Mouse (Mus musculus) lung, postnatal 25 days (tissue): ENCODE data around the gene Ap1m2.
A peak's percentile ranks its signal among the peaks of the same experiment; 100 is the strongest.
"Not testable (repeated sequence)": the region's sequence is repeated elsewhere in the genome, so short reads cannot be mapped to it uniquely, and the experiment has no call there.

Source experiments
- DNase-seq: peaks from one replicate; pipeline ENCODE4 v3.0.0; 2022; ENCODE audit warnings: low spot score

The Ap1m2 gene

GRCm38 (mm10) chr9:21288404-21289336 is 23.5 kb downstream of the Ap1m2 start:
- no peak for DNase-seq

- peak; percentile 99 for DNase-seq
These were observed 24.4 kb downstream of the Ap1m2 start, which contains the start of gene Kri1 for GRCm38 (mm10) chr9:21287571-21288402. Gene Kri1 (minus strand): TSS chr9:21287969.

- DNase-seq = no peak
These were observed 25.4 kb downstream of the Ap1m2 start for GRCm38 (mm10) chr9:21286753-21287152.

GRCm38 (mm10) chr9:21283994-21284393 is 28.1 kb downstream of the Ap1m2 start:
- DNase-seq = no peak

- DNase-seq = no peak
These were observed 28.5 kb downstream of the Ap1m2 start for GRCm38 (mm10) chr9:21283591-21283990.

- DNase-seq = no peak
These were observed 34.4 kb downstream of the Ap1m2 start for GRCm38 (mm10) chr9:21277776-21278175.

GRCm38 (mm10) chr9:21276307-21276706 is 35.8 kb downstream of the Ap1m2 start:
- DNase-seq = no peak

- no peak for DNase-seq
These were observed 36.4 kb downstream of the Ap1m2 start for GRCm38 (mm10) chr9:21275727-21276126.

GRCm38 (mm10) chr9:21275013-21275710 is 37.0 kb downstream of the Ap1m2 start:
- no peak for DNase-seq

GRCm38 (mm10) chr9:21274336-21274735 is 37.8 kb downstream of the Ap1m2 start:
- no peak for DNase-seq

- peak; percentile 44 for DNase-seq
These were observed 38.5 kb downstream of the Ap1m2 start for GRCm38 (mm10) chr9:21273520-21274228.

GRCm38 (mm10) chr9:21273094-21273493 is 39.0 kb downstream of the Ap1m2 start:
- no peak for DNase-seq

- DNase-seq = no peak
These were observed 39.7 kb downstream of the Ap1m2 start for GRCm38 (mm10) chr9:21272391-21272790.

GRCm38 (mm10) chr9:21269590-21269989 is 42.5 kb downstream of the Ap1m2 start:
- DNase-seq = not testable (repeated sequence)

GRCm38 (mm10) chr9:21268305-21268704 is 43.8 kb downstream of the Ap1m2 start:
- no peak for DNase-seq

GRCm38 (mm10) chr9:21266889-21267288 is 45.2 kb downstream of the Ap1m2 start:
- DNase-seq = no peak

- DNase-seq = no peak
These were observed 46.5 kb downstream of the Ap1m2 start for GRCm38 (mm10) chr9:21265611-21266010.

- DNase-seq = peak; percentile 99
These were observed 47.1 kb downstream of the Ap1m2 start, which contains the start of gene Atg4d for GRCm38 (mm10) chr9:21265000-21265561. Gene Atg4d (plus strand): TSS chr9:21265293.

GRCm38 (mm10) chr9:21264272-21264999 is 47.7 kb downstream of the Ap1m2 start:
- DNase-seq = no peak

- no peak for DNase-seq
These were observed 50.3 kb downstream of the Ap1m2 start for GRCm38 (mm10) chr9:21261831-21262230.
